Mouse (Mus musculus): ENCODE results near the gene Prkd3. TPM values are rescaled to one million over a fixed set of nuclear protein-coding genes. Genes with fewer than 3 reads are reported as not detected.
A peak's percentile ranks its signal among the peaks of the same experiment; 100 is the strongest.

The Prkd3 gene
- polyA plus RNA-seq (2015; fragmentation: Nextera tagmentation; extraction: Ambion mirVana), result 9.9 and 11.1 TPM in 2 replicates

- Histone ChIP-seq H3K4me2 (replicated peaks; ENCODE audit: low read depth) (peak within 1 kb of the TSS; percentile 95), H3K9me3 (ENCODE audit: control insufficient read depth) (no peaks in the 10 kb centered on the region), H3K27me3 (replicated peaks; ENCODE audit: control insufficient read depth, insufficient read depth, low read length) (no peaks in the 10 kb centered on the region), H3K36me3 (ENCODE audit: control insufficient read depth, insufficient read depth) (no peaks in the 10 kb centered on the region), H3K4me3 (ENCODE audit: low read depth, low read length) (peak within 1 kb of the TSS; percentile 79), H3K27ac (ENCODE audit: low read depth, low read length) (peak within 1 kb of the TSS; percentile 62), H3K9ac (ENCODE audit: low read depth, low read length) (peak within 1 kb of the TSS; percentile 79), H3K4me1 (replicated peaks; ENCODE audit: control insufficient read depth, insufficient read depth, low read length) (0 out of 2 replicates have a peak, but pooled peaks cover 5% of the 10 kb centered on the region)
- under 1% methylated on average over 73 of the region's 113 CpGs for WGBS
- peak; percentile 73 for ATAC-seq
- TF ChIP-seq CTCF (IDR thresholded peaks at IDR 0.05; ENCODE audit: low read depth), result no peak
Observed at GRCm38 (mm10) chr17:79020208-79020983, at the start of gene Prkd3. Prkd3 (minus strand) TSS chr17:79020816.

GRCm38 (mm10) chr17:79069766-79070480, 49.3 kb upstream of the Prkd3 start:
- no peak for TF ChIP-seq CTCF (IDR thresholded peaks at IDR 0.05; ENCODE audit: low read depth)
- WGBS, result 75% methylated on average over 14 of the region's 14 CpGs
- Histone ChIP-seq H3K9ac (ENCODE audit: low read depth, low read length) (no peak overlapping the region), H3K36me3 (ENCODE audit: control insufficient read depth, insufficient read depth) (no peaks in the 10 kb centered on the region), H3K27me3 (replicated peaks; ENCODE audit: control insufficient read depth, insufficient read depth, low read length) (no peaks in the 10 kb centered on the region), H3K9me3 (ENCODE audit: control insufficient read depth) (no peaks in the 10 kb centered on the region), H3K4me2 (replicated peaks; ENCODE audit: low read depth) (no peak overlapping the region), H3K4me1 (replicated peaks; ENCODE audit: control insufficient read depth, insufficient read depth, low read length) (no peaks in the 10 kb centered on the region), H3K4me3 (ENCODE audit: low read depth, low read length) (no peak overlapping the region), H3K27ac (ENCODE audit: low read depth, low read length) (no peak overlapping the region)
- ATAC-seq, result no peak

GRCm38 (mm10) chr17:79069019-79069418, 48.4 kb upstream of the Prkd3 start:
- no peaks in the 10 kb centered on the region for H3K36me3 ChIP-seq (ENCODE audit: control insufficient read depth, insufficient read depth)
- H3K4me1 ChIP-seq (replicated peaks; ENCODE audit: control insufficient read depth, insufficient read depth, low read length), result no peaks in the 10 kb centered on the region
- H3K4me2 ChIP-seq (replicated peaks; ENCODE audit: low read depth), result no peak overlapping the region
- peak; percentile 28 for TF ChIP-seq CTCF (IDR thresholded peaks at IDR 0.05; ENCODE audit: low read depth)
- WGBS, result 35% methylated on average over 4 of the region's 4 CpGs
- H3K27ac ChIP-seq (ENCODE audit: low read depth, low read length), result no peak overlapping the region
- H3K9ac ChIP-seq (ENCODE audit: low read depth, low read length), result no peak overlapping the region
- ATAC-seq, result no peak
- H3K9me3 ChIP-seq (ENCODE audit: control insufficient read depth), result no peaks in the 10 kb centered on the region
- H3K27me3 ChIP-seq (replicated peaks; ENCODE audit: control insufficient read depth, insufficient read depth, low read length), result no peaks in the 10 kb centered on the region
- no peak overlapping the region for H3K4me3 ChIP-seq (ENCODE audit: low read depth, low read length)

DNA sequence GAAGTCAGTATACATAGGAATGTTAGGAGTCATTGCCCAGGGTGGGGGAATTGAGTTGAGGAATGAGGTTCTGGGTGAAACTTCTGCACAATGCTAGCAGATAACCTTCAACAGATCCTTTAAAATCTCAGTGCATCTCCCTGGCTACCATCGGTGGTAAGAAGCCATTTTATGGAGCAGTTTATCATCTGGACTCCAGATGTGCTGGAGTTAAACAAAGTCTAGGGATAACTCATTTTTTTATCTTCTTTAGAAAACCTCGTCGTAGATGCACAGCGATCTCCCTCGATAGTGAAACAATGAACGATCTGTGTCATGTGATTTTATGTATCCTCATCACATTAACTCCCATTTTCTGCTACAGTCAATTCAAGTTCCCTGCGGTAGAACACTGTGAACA, 48.0 kb upstream of the Prkd3 start:
- WGBS, result 56% methylated on average over 7 of the region's 7 CpGs
- no peaks in the 10 kb centered on the region for H3K36me3 ChIP-seq (ENCODE audit: control insufficient read depth, insufficient read depth)
- H3K4me1 ChIP-seq (replicated peaks; ENCODE audit: control insufficient read depth, insufficient read depth, low read length), result no peaks in the 10 kb centered on the region
- no peak overlapping the region for H3K4me3 ChIP-seq (ENCODE audit: low read depth, low read length)
- H3K4me2 ChIP-seq (replicated peaks; ENCODE audit: low read depth), result no peak overlapping the region; the same call in 1 of the 2 replicates
- H3K27me3 ChIP-seq (replicated peaks; ENCODE audit: control insufficient read depth, insufficient read depth, low read length), result no peaks in the 10 kb centered on the region
- H3K27ac ChIP-seq (ENCODE audit: low read depth, low read length), result no peak overlapping the region
- no peak overlapping the region for H3K9ac ChIP-seq (ENCODE audit: low read depth, low read length)
- TF ChIP-seq CTCF (IDR thresholded peaks at IDR 0.05; ENCODE audit: low read depth), result no peak
- H3K9me3 ChIP-seq (ENCODE audit: control insufficient read depth), result no peaks in the 10 kb centered on the region
- no peak for ATAC-seq

DNA sequence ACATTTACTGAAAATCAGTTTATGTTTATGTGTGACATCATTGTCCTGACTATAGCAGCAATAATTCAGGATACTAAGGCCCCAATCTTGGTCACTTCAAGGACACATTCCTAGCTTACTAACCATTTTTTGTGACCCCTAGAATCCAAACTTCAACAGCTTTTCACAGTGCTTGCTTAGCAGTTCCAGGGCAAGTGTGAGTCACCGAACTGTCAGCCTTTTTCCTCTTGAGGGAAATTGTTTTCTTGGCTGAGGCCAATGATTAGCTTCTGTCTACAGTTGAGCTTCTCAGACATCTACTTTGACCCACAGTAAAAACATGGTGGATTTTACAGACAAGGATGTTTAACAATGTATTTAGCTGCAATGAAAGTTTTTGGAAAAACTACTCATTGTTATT, 43.6 kb upstream of the Prkd3 start:
- Histone ChIP-seq H3K36me3 (ENCODE audit: control insufficient read depth, insufficient read depth) (no peaks in the 10 kb centered on the region), H3K4me1 (replicated peaks; ENCODE audit: control insufficient read depth, insufficient read depth, low read length) (no peaks in the 10 kb centered on the region), H3K4me3 (ENCODE audit: low read depth, low read length) (no peak overlapping the region), H3K9ac (ENCODE audit: low read depth, low read length) (no peak overlapping the region), H3K9me3 (ENCODE audit: control insufficient read depth) (no peaks in the 10 kb centered on the region), H3K27me3 (replicated peaks; ENCODE audit: control insufficient read depth, insufficient read depth, low read length) (no peaks in the 10 kb centered on the region), H3K27ac (ENCODE audit: low read depth, low read length) (no peak overlapping the region), H3K4me2 (replicated peaks; ENCODE audit: low read depth) (no peak overlapping the region)
- no peak for ATAC-seq
- TF ChIP-seq CTCF (IDR thresholded peaks at IDR 0.05; ENCODE audit: low read depth), result no peak
- 53% methylated on average over 1 of the region's 1 CpGs for WGBS

DNA sequence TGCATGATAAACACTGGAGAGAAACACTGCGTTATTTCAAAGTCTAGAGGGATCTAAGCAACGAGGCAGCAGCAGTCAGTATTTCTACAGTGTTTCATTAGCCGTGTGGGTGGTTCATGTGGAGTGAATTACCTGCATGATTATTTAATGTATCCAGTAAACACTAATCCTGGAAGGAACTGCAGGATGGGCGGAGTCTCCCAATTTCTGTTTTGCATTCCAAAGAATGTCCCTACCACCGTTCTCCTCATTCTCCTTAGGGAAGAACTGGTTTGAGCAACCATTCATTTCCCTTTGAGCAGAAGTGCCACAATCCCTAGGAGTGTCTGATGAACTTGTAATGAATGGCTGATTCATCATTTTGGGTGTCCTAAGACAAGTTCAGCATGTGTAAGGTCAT, 39.6 kb upstream of the Prkd3 start:
- H3K9ac ChIP-seq (ENCODE audit: low read depth, low read length), result no peak overlapping the region
- H3K4me3 ChIP-seq (ENCODE audit: low read depth, low read length), result no peak overlapping the region
- no peaks in the 10 kb centered on the region for H3K9me3 ChIP-seq (ENCODE audit: control insufficient read depth)
- 64% methylated on average over 5 of the region's 5 CpGs for WGBS
- no peak for TF ChIP-seq CTCF (IDR thresholded peaks at IDR 0.05; ENCODE audit: low read depth)
- no peaks in the 10 kb centered on the region for H3K36me3 ChIP-seq (ENCODE audit: control insufficient read depth, insufficient read depth)
- ATAC-seq, result no peak
- no peak overlapping the region for H3K4me2 ChIP-seq (replicated peaks; ENCODE audit: low read depth)
- no peak overlapping the region for H3K27ac ChIP-seq (ENCODE audit: low read depth, low read length)
- no peaks in the 10 kb centered on the region for H3K27me3 ChIP-seq (replicated peaks; ENCODE audit: control insufficient read depth, insufficient read depth, low read length)
- no peaks in the 10 kb centered on the region for H3K4me1 ChIP-seq (replicated peaks; ENCODE audit: control insufficient read depth, insufficient read depth, low read length)
